Mouse (Mus musculus) urinary bladder, postnatal 36 days (tissue): ENCODE measurements around the gene Ccl26.
"Not testable (repeated sequence)": the region's sequence is repeated elsewhere in the genome, so short reads cannot be mapped to it uniquely, and the experiment has no call there.

ENCODE experiments used
- DNase-seq, 2 experiments: peaks; one replicate each; pipeline ENCODE4 v3.0.0; 2022; ENCODE audit warnings: low spot score in 2 of 2, mixed read lengths in 1 of 2

Gene Ccl26

GRCm38 (mm10) chr5:135563469-135563868 is at the start of gene Ccl26:
Gene Ccl26 (minus strand): TSS chr5:135563569.
- DNase-seq = no peak

DNA sequence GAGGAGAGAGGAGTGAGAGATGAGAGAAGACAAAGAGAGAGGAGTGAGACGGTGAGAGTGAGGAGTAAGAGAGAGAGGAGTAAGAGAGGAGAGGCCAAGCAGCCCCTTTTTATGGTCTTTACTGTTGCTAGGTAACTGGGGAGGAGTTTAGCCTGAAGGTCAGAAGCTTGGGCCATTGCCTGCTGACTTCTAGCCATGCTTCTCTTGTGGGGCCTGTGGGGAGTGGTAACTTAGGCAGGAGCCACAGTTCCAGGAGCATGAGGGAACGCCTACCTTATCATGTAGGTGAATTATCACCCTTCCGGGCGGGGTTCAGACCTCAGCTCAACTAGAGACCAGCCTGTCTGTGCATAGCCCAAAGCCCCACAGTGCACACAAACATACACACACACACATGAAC is 46.4 kb upstream of the Ccl26 start:
- no peak for DNase-seq

DNA sequence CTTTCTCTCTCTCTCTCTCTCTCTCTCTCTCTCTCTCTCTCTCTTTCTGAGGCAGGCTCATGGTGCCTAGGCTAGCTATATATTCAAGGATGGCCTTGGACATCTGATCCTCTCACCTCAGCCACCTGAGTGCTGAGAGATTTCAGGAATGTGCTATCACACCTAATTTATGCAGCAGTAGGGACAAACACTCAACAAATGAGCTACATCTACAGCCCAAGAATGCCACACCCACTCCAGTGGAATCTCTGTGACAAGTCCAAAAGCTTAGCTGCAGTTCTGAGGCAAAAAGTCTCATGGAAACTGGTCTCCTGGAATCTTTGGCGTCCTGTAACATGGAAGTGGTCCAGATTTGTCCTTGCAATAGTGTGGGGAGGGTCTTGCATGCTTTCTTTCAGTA is 44.2 kb upstream of the Ccl26 start:
- no peak for DNase-seq

GRCm38 (mm10) chr5:135606717-135607116 is 43.3 kb upstream of the Ccl26 start:
- not testable (repeated sequence) for DNase-seq

DNA sequence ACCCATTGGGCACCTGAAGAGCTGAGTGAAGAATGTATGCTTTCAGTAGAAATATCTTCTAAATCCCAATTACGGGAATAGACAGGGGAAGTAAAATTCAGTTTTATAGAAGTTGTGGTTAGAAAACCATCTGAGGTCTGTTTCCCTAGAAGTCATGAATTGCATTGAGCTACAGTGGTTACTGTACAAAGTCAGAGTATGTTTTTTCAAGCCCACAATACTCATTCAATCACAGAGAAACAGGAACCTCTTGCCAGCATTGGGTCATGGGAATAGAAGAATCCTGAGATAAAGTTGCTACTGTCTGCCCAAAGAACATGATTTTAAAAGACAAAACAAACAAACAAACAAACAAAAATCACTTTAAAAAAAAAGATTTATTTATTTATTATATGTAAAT is 41.3 kb upstream of the Ccl26 start:
- not testable (repeated sequence) for DNase-seq

GRCm38 (mm10) chr5:135589996-135590784 is 26.8 kb upstream of the Ccl26 start:
- DNase-seq = no peak

GRCm38 (mm10) chr5:135587764-135588163 is 24.4 kb upstream of the Ccl26 start:
- DNase-seq = no peak

GRCm38 (mm10) chr5:135585691-135586090 is 22.3 kb upstream of the Ccl26 start:
- DNase-seq = no peak

DNA sequence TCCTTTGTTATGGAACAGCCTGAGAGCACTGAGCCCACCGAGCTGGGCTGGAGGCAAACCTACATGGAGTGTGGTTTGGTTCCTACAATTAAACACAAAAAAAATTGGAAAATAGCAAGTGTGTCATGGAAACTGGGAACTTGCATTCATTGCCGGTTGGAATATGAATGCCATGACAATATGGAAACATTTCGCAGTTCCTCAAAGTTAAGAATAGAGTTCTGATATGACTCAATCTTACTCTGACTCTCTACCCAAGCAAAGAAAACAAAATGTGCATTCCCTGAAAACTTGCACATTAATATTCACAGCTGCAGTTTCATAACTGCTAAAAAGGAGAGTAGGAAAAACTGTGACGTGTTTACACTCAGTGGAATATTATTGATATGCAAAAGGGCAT is 19.0 kb upstream of the Ccl26 start:
- DNase-seq = no peak

DNA sequence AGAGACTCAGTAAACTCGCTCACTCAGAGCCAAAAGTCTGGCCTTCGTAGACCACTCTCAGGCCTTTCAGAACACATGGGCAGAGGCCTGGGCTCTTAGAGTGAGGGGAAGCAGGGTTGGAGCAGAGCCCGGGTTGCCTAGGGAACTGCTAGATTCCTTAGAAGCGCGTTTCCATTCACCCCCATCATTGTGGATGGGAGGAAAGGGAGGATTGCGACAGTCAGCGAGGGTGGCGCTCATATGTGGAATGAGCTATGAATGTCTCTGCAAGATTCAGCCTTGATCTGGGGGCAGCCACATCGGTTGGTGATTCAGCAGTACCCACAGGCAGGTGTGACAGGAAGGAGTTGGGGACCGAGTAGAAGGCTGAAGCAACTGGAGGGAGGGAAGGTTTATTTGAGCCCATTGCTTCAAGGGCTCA is 16.0 kb upstream of the Ccl26 start:
- no peak for DNase-seq

- no peak for DNase-seq
Measured at GRCm38 (mm10) chr5:135576055-135576454, 12.7 kb upstream of the Ccl26 start.

DNA sequence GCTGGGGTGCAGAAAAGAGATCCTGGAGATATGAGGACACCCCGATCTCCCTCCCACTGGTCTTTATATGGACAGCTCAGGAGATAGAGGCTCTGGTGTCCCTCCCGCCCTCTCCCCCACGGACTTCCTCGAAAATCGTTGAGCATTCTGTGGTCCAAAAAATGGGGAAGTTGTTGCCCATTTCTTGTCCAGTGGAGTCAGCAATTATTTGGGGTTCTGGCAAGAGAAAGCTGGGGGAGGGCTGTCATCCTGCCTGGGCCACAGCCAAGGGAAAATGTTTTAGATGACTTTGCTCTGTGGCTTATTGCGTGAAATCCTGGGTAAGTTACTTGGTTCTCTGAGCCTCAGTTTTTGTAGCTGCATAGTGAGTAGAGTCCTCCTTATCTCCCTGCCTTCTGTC is 9.6 kb upstream of the Ccl26 start, which contains the start of gene Ccl24:
Ccl24 (minus strand) TSS at position 44 of the 400 bp plus-strand sequence.
- DNase-seq = peak in 1 of 2 experiments; percentile 6

- DNase-seq = no peak
Measured at GRCm38 (mm10) chr5:135568698-135569097, 5.3 kb upstream of the Ccl26 start.

DNA sequence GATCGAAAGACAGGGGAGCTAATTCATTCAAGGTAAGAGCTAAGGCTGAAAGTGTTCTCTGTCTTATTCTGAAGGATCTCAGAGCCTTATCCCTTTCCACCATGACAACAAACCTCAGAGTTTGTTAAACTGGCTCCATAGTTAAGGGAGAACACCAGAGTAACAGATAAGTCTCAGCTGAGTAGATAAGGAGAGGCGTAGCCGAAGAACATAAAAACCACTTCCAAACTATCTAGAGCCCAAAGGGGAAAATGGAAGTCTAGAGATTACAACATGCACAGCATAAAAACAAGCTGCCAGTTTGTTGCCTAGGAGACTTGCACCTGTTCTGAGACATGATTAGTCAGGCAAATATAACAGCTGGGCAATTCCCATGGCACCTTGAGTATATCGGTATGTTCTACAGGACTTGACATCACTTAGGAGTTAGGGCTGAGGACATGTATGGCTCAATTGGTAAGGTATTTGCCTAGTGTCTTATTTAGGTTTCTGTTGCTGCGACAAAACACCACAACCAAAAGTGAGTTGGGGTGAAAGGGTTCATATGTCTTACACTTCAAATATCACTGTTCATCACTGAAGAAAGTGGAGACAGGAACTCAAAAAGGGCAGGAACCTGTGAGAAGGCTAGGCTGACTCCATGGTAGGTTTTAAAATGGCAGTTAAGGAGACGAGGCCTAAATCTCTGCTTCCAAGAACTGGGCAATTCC is 4.3 kb upstream of the Ccl26 start:
- DNase-seq = no peak

DNA sequence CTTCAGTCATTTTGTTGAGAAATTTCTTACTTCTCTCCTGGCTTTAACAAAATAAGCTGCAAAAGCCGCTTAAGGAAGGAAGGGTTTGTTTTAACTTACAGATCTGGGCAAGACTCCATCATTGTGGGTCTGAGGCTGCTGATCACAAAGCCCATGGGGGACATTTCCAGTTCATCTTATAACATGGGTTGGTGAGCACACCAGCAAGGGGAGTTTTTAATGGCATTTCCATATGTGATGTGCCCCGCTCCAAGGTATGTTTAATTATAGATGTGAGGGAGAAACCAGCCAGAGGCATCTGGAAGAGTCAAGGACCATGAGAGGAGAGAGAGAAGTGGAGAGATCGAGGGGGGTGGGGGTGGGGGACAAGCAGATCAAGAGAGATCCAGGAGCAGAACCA is 5.7 kb downstream of the Ccl26 start:
- DNase-seq = no peak

DNA sequence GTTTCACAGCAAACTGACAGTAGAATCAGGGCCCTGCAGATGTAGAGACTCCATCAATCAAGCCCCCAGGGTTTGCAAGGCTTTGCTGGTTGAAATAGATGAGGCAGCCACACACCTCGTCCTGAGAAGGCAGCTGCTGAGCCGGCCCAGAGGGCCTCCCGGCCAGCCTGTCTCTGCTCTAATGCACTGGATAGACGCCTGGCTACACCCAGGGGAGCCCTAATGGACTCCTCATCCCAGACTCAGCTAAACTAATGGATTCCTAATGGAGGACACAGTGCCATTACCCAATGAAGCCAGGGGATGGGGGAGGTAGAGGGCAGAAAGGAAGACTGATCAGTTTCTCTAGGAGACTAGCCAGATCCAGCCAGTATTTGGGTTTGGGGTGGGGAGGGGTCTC is 6.3 kb downstream of the Ccl26 start:
- DNase-seq = no peak

DNA sequence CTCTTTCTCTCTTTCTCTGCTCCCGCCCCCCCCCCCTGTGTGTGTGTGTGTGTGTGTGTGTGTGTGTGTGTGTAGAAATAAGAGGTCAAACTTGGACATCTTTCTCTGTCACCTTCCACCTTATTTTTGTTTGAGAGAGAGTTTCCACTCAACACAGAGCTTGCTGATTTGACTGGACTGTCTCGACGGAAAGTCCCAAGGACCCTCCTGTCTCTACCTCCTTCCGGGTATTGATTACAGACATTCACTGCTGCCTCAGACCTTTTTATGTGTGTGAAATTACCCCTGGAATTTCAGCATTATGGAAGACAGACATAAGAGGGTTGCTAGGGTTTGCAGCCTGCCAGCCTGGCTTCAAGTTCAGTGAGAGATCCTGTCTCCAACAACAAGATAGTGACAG is 7.1 kb downstream of the Ccl26 start:
- no peak for DNase-seq

DNA sequence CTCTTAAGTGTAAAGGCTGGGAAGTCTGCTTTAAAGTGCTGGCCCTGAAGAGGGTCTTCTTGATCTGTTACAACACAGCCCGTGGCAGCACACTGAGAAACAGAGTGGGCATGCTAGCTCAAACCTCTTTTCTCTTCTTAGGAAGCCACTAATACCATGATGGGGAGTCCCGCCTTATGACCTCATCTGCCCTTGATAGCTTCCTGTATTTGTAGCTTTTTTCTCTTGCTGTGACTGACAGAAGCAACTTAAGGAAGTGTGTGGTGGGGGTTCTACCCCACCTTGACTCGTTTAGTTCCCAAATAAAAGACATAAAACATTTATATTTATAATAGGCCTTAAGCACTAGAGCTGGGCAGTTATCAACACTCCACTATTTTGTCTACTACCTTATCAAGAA is 11.8 kb downstream of the Ccl26 start:
- no peak for DNase-seq

DNA sequence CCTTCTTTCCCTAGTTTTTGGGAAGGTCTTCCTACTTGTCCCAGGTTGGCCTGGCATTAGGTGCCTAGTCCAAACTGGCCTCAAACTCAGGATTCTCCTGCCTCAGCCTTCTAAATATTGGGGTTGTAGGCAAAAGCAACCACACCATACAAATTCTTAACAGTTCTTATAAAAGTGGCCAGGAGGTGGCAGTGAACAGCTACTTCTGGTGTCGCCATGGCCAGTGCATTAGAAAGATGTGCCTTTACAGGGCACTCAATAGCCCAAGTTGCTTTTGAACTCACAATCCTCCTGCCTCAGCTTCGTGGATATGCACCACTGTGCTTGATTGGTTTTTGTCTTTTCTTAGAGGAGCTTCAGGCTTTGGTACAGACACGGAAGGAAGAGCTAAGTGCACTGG is 12.5 kb downstream of the Ccl26 start:
- DNase-seq = no peak

- DNase-seq = no peak
Measured at GRCm38 (mm10) chr5:135547990-135548389, 15.4 kb downstream of the Ccl26 start.

- peak; percentile 98 to 100 for DNase-seq
Measured at GRCm38 (mm10) chr5:135544865-135545797, 18.2 kb downstream of the Ccl26 start, which contains the start of gene Hip1. Gene Hip1 (minus strand): TSS chr5:135545120.

DNA sequence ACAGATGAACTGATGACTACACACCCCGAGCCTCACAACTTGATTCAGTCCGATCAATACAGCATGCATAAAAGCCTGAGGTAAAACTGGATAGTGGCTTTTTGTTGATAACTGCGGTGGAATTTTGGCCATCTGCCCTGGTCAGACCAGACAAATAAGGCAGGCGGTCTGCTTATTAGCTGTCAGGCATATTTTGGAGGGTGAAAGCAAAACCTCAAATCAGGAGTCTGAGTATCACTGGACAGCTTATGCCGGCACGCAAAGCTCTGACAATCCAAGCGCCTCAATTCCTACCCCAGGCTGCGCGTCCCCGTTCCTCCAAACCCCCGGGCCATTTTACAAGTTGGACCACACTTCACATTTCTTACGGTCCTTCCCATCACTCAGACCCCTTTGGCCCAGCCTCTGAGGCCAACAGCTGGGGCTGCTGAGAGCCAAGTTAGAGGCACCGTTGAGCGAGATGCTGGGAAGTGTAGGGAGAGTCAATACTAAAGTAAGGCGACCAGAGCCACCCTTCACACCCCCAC is 19.3 kb downstream of the Ccl26 start:
- DNase-seq = no peak
